19 mouse cellular contexts compared by ENCODE assay signal in the genomic region with DNA sequence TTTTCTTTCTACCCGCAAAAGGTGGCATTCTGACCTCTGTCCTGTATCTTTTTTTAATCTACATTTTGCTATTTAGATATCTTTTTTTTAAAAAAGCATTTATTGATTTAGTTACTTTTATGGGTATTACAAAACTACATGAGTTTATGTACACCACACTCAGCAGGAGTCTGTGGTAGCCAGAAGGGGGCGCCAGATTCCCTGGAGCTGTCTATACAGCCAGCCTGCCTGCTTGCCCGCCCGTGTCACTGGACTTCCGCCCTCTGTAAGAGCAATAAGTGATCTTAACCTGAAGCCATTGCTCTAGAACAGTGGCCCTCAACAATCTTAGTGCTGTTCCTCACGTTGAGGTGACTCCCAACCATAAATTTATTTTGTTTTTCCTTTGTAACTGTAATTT. TPM values are rescaled to one million over a fixed set of nuclear protein-coding genes. Genes with fewer than 3 reads are reported as not detected.
DNase-seq lines count a peak whose midpoint lies in the region; ATAC-seq and TF ChIP-seq lines count a peak whose summit lies in the region.
"Had no signal": no experiment of that assay in that cellular context is flagged by ENCODE, and none has a peak within 500 bp of the region (broad histone marks: within the 10 kb centered on the region; RNA-seq: fewer than 3 reads in every experiment).

No protein-coding gene starts in this region.

- no peak for TF ChIP-seq POLR2A in testis, adult 2 months (IDR thresholded peaks at IDR 0.05; ENCODE audit: control insufficient read depth, low read depth, low read length)

- H3K9me3 ChIP-seq in kidney, embryonic 14.5 days (ENCODE audit: control insufficient read depth, low read length) = no peaks in the 10 kb centered on the region
- no peaks in the 10 kb centered on the region for H3K9me3 ChIP-seq in liver, postnatal 0 days (ENCODE audit: low read length)
- no peaks in the 10 kb centered on the region for H3K9me3 ChIP-seq in forebrain, embryonic 14.5 days (replicated peaks; ENCODE audit: control insufficient read depth, low read length)
- H3K9me3 ChIP-seq: heart, embryonic 12.5 days; midbrain, embryonic 15.5 days had no signal

- peaks cover 38% of the 10 kb centered on the region for H3K27me3 ChIP-seq in kidney, embryonic 14.5 days (ENCODE audit: control insufficient read depth, insufficient read depth, low read length)
- H3K27me3 ChIP-seq in testis, adult 2 months (ENCODE audit: control insufficient read depth, insufficient read depth, low read length) = no peaks in the 10 kb centered on the region
- H3K27me3 ChIP-seq in liver, postnatal 0 days (ENCODE audit: insufficient read depth, low read length) = no peaks in the 10 kb centered on the region
- H3K27me3 ChIP-seq in forebrain, embryonic 14.5 days (replicated peaks; ENCODE audit: control insufficient read depth, insufficient read depth, low read length) = no peaks in the 10 kb centered on the region

- TF ChIP-seq CTCF in testis, adult 2 months (IDR thresholded peaks at IDR 0.05; ENCODE audit: control insufficient read depth, insufficient read depth, insufficient replicate concordance, low read depth, low read length) = peak; percentile 52; the same call in 1 of the 2 replicates
- peak; percentile 27 for TF ChIP-seq CTCF in liver, postnatal 0 days (IDR thresholded peaks at IDR 0.05; ENCODE audit: low read depth)

- H3K9ac ChIP-seq in kidney, embryonic 14.5 days (ENCODE audit: low read depth, low read length) = no peak overlapping the region
- no peak overlapping the region for H3K9ac ChIP-seq in liver, postnatal 0 days (replicated peaks)
- no peak overlapping the region for H3K9ac ChIP-seq in forebrain, embryonic 14.5 days (ENCODE audit: low read length)
- H3K9ac ChIP-seq: forebrain, postnatal 0 days; heart, embryonic 12.5 days; midbrain, embryonic 15.5 days had no signal

- no peak overlapping the region for H3K27ac ChIP-seq in kidney, embryonic 14.5 days (ENCODE audit: low read depth, low read length)
- no peak overlapping the region for H3K27ac ChIP-seq in testis, adult 2 months (ENCODE audit: control insufficient read depth, insufficient read depth, low read depth, low read length)
- no peak overlapping the region for H3K27ac ChIP-seq in liver, postnatal 0 days (ENCODE audit: low read depth)
- no peak overlapping the region for H3K27ac ChIP-seq in forebrain, embryonic 14.5 days (ENCODE audit: low read depth, low read length)
- H3K27ac ChIP-seq: macrophage; midbrain, embryonic 15.5 days had no signal

- H3K36me3 ChIP-seq in kidney, embryonic 14.5 days (ENCODE audit: control insufficient read depth, insufficient read depth, low read length) = no peaks in the 10 kb centered on the region
- H3K36me3 ChIP-seq in testis, adult 2 months (ENCODE audit: control insufficient read depth, insufficient read depth, low read length) = no peaks in the 10 kb centered on the region
- H3K36me3 ChIP-seq in liver, postnatal 0 days (replicated peaks; ENCODE audit: insufficient read depth, low read length) = no peaks in the 10 kb centered on the region
- H3K36me3 ChIP-seq in forebrain, embryonic 14.5 days (ENCODE audit: control insufficient read depth, insufficient read depth, low read length) = no peaks in the 10 kb centered on the region
- H3K36me3 ChIP-seq: heart, embryonic 12.5 days; midbrain, embryonic 15.5 days had no signal

- 77% methylated on average over 6 of the region's 6 CpGs for WGBS in kidney, embryonic 14.5 days
- WGBS in liver, postnatal 0 days (ENCODE audit: insufficient replicate concordance) = 75% methylated on average over 6 of the region's 6 CpGs
- 83% methylated on average over 6 of the region's 6 CpGs for WGBS in forebrain, embryonic 14.5 days

- no peak for TF ChIP-seq EP300 in liver, postnatal 0 days (IDR thresholded peaks at IDR 0.05; ENCODE audit: low read depth)

- H3K4me3 ChIP-seq in kidney, embryonic 14.5 days (ENCODE audit: low read length) = no peak overlapping the region
- H3K4me3 ChIP-seq in testis, adult 2 months (ENCODE audit: control insufficient read depth, low read depth, low read length) = no peak overlapping the region
- H3K4me3 ChIP-seq in liver, postnatal 0 days (ENCODE audit: low read depth, low read length) = no peak overlapping the region
- H3K4me3 ChIP-seq in forebrain, embryonic 14.5 days (ENCODE audit: low read depth, low read length) = no peak overlapping the region
- H3K4me3 ChIP-seq: erythroblast, embryonic 14.5 days; heart, embryonic 12.5 days; midbrain, embryonic 15.5 days had no signal

- H3K4me2 ChIP-seq in kidney, embryonic 14.5 days (replicated peaks; ENCODE audit: low read depth, low read length) = no peak overlapping the region
- H3K4me2 ChIP-seq in liver, postnatal 0 days (ENCODE audit: low read depth, low read length) = no peak overlapping the region
- no peak overlapping the region for H3K4me2 ChIP-seq in forebrain, embryonic 14.5 days (ENCODE audit: low read length)
- H3K4me2 ChIP-seq: heart, embryonic 12.5 days; midbrain, embryonic 15.5 days had no signal

- no peak for ATAC-seq in kidney, embryonic 14.5 days (ENCODE audit: low FRiP score, low TSS enrichment)
- ATAC-seq in liver, postnatal 0 days = no peak
- no peak for ATAC-seq in forebrain, embryonic 14.5 days
- ATAC-seq: forebrain, postnatal 0 days; midbrain, embryonic 15.5 days had no signal

- peaks cover 17% of the 10 kb centered on the region for H3K4me1 ChIP-seq in kidney, embryonic 14.5 days (ENCODE audit: control insufficient read depth, insufficient read depth, low read length)
- peaks cover 5% of the 10 kb centered on the region for H3K4me1 ChIP-seq in testis, adult 2 months (ENCODE audit: control insufficient read depth, insufficient read depth, low read length)
- H3K4me1 ChIP-seq in liver, postnatal 0 days (ENCODE audit: insufficient read depth) = 0 out of 2 replicates have a peak, but pooled peaks cover 6% of the 10 kb centered on the region
- no peaks in the 10 kb centered on the region for H3K4me1 ChIP-seq in forebrain, embryonic 14.5 days (ENCODE audit: control insufficient read depth, insufficient read depth, low read length)

- peak; percentile 18 to 29 for DNase-seq in kidney, postnatal 4 days
- DNase-seq in testis, postnatal 14 days (ENCODE audit: low spot score) = no peak
- peak; percentile 34 for DNase-seq in NIH3T3 (ENCODE audit: low read depth)
- DNase-seq in liver, postnatal 0 days = peak; percentile 27
- no peak for DNase-seq in forebrain, embryonic 14.5 days (ENCODE audit: low spot score)
- DNase-seq in spleen, adult 18-20 months = no peak
- DNase-seq: adrenal gland, postnatal 14 days; forebrain, postnatal 0 days; gastrocnemius, postnatal 14 days; kidney, postnatal 25 days; left cerebral cortex, postnatal 4 days; lung, adult 18-20 months; right cerebral cortex, postnatal 25 days had no signal

RNA-seq across cellular contexts. Expression of a gene that starts 37.4 kb away (rescaled TPM):
- polyA plus RNA-seq in kidney, embryonic 14.5 days (2014; fragmentation: Nextera tagmentation; extraction: Ambion mirVana) = 10.7 and 10.9 TPM in 2 replicates
- 5.3 and 6.1 TPM in 2 replicates for polyA plus RNA-seq in testis, adult 2 months (2012; rRNA removed)
- polyA plus RNA-seq in liver, postnatal 0 days (2015; fragmentation: Nextera tagmentation; extraction: Ambion mirVana) = 0.30 and 0.38 TPM in 2 replicates
- polyA plus RNA-seq in forebrain, embryonic 14.5 days (2014; fragmentation: Nextera tagmentation; extraction: Ambion mirVana) = 1.1 TPM in 2 replicates
- polyA plus RNA-seq: erythroblast, embryonic 14.5 days had no signal

RNA-seq across cellular contexts. Expression of a gene that starts 38.0 kb away (rescaled TPM):
- polyA plus RNA-seq in kidney, embryonic 14.5 days (2014; fragmentation: Nextera tagmentation; extraction: Ambion mirVana) = 0.26 TPM in 1 of 2 replicates, not detected in the other
- 0.06 and 0.10 TPM in 2 replicates for polyA plus RNA-seq in testis, adult 2 months (2012; rRNA removed)
- polyA plus RNA-seq in liver, postnatal 0 days (2015; fragmentation: Nextera tagmentation; extraction: Ambion mirVana) = not detected in 2 replicates
- polyA plus RNA-seq in forebrain, embryonic 14.5 days (2014; fragmentation: Nextera tagmentation; extraction: Ambion mirVana) = not detected in 2 replicates
- polyA plus RNA-seq: erythroblast, embryonic 14.5 days; forebrain, postnatal 0 days; macrophage; midbrain, embryonic 15.5 days had no signal

Comparison
In these comparisons a context has a peak if more than half of its experiments do, and no peak if none do; other contexts are left out.
1. DNase-seq: peak in kidney, postnatal 4 days (2 of 2), NIH3T3 (single experiment) and liver, postnatal 0 days (single experiment); none in testis, postnatal 14 days (single experiment), forebrain, embryonic 14.5 days (single experiment) and spleen, adult 18-20 months (0 of 2).